Comparison of ENCODE assay signal across 8 mouse cellular contexts in genomic region chr12:54443285-54443684, GRCm38 (mm10).
DNase-seq lines count a peak whose midpoint lies in the region; ATAC-seq lines count a peak whose summit lies in the region.

No protein-coding gene starts in this region.

- H3K36me3 ChIP-seq in lung, embryonic 15.5 days, result no peaks in the 10 kb centered on the region

- H3K4me1 ChIP-seq in lung, embryonic 15.5 days, result 0 out of 2 replicates have a peak, but pooled peaks cover 5% of the 10 kb centered on the region

- peak; percentile 83; the same call in 1 of the 2 replicates for ATAC-seq in lung, embryonic 15.5 days (ENCODE audit: borderline replicate concordance, extremely low read depth, low FRiP score, low TSS enrichment)

- H3K27me3 ChIP-seq in lung, embryonic 15.5 days, result peaks cover 28% of the 10 kb centered on the region; the same call in 1 of the 2 replicates

- no peak overlapping the region for H3K9ac ChIP-seq in lung, embryonic 15.5 days

- DNase-seq in adrenal gland, adult (ENCODE audit: inconsistent age in 2 of 2, low spot score in 1 of 2), result peak; percentile 21 to 65
- DNase-seq in adrenal gland, adult 18-20 months (ENCODE audit: low spot score in 2 of 2), result no peak
- DNase-seq in embryo, embryonic 10.5 days (ENCODE audit: low spot score), result peak; percentile 44
- DNase-seq in heart, postnatal 4 days, result peak; percentile 77
- DNase-seq in urinary bladder, postnatal 4 days (ENCODE audit: low spot score in 2 of 2), result no peak
- DNase-seq in liver, result no peak
- no peak for DNase-seq in left cerebral cortex, postnatal 36 days (ENCODE audit: low spot score in 2 of 2)

- 36% methylated on average over 2 of the region's 2 CpGs for WGBS in lung, embryonic 15.5 days

- H3K27ac ChIP-seq in lung, embryonic 15.5 days, result no peak overlapping the region

- no peak overlapping the region for H3K4me2 ChIP-seq in lung, embryonic 15.5 days

- H3K4me3 ChIP-seq in lung, embryonic 15.5 days, result no peak overlapping the region

- H3K9me3 ChIP-seq in lung, embryonic 15.5 days, result no peaks in the 10 kb centered on the region

- intact Hi-C loops in left cerebral cortex, postnatal 36 days (cut with DNase I), result no loop called here

Comparison
In these comparisons a context has a peak if more than half of its experiments do, and no peak if none do; other contexts are left out.
1. DNase-seq: peak in adrenal gland, adult (2 of 2), embryo, embryonic 10.5 days (single experiment) and heart, postnatal 4 days (single experiment); none in adrenal gland, adult 18-20 months (0 of 2), urinary bladder, postnatal 4 days (0 of 2), liver (single experiment) and left cerebral cortex, postnatal 36 days (0 of 2).